Mouse (Mus musculus): ENCODE measurements around the gene Usp22. TPM values are rescaled to one million over a fixed set of nuclear protein-coding genes. Genes with fewer than 3 reads are reported as not detected.

Usp22 gene
- total RNA-seq, 1 experiment from 2014 or later = 71.2 TPM

DNA sequence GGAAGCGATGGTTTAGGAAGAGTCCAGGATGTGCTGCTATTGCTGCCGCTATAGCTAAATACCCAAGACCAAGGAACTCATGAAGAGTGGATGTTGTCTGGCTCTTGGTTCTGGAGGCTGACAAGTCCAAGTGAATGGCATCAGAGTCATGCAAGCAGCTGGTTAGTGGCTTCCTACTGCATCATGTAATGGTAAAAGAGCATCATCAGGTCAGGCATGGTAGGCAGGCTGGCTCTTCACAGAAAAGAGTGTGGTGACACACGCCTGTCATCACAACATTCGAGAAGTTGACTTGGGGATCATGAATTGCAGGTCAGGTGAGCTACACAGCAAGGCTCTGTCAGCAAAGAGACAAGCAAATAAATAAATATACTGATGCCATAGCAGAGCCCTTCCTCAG, 63.4 kb downstream of the Usp22 start:
- ATAC-seq (replicated peaks; ENCODE audit: low read depth, poor library complexity, severe bottlenecking) = no peak

DNA sequence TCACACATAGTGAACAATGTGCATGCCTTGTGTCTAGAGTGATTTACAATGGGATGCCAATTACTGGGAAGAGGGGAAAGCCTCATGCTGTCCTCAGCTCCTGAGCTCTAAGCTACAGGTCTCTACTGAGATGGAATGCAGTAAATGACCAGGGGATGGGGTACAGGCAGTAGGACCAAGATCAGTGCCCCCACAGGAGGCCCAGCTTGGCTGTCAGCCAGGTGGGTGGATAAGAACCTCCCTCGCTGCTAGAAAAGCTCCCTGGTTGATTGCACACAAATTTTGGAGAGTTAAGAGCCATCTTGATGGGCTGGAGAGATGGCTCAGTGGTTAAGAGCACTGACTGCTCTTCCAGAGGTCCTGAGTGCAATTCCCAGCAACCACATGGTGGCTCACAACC, 63.9 kb downstream of the Usp22 start:
- ATAC-seq (replicated peaks; ENCODE audit: low read depth, poor library complexity, severe bottlenecking) = no peak

DNA sequence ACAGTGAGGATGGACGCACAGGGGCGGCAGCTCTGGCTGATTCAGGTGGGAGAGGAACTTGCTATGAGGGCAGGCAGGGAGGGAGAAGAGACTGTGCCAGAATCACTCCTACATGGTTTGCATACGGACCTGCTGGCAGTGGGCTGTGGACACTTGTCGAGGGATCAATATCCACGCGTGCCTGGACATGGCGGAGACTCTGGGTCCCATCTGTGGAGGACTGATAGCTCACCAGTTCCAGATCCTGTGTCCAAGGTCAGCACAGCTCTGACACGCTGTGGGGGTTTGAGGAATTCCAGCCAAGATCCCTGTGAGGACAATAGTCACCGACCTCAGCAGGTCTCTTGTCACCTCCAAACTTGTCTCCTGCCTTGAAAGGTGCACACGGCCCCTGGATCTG, 64.7 kb downstream of the Usp22 start:
- no peak for ATAC-seq (replicated peaks; ENCODE audit: low read depth, poor library complexity, severe bottlenecking)

DNA sequence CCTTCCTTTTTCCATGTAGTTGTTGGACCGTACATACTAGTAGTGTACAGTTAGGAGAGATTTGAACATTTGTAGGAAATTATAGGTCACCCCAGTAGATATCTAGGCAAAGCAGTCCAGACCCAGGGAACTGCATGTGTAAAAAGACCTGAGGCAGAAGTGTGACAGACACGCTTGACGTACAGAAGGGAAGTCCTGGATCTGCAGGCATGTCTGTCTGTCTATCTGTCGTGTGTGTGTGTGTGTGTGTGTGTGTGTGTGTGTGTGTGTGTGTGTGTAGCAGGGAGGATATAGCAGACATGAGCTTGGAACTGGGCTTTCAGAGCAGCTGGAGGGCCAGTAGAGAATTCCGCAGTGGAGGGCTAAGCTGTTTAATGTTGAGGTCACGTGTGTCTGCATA, 65.1 kb downstream of the Usp22 start:
- ATAC-seq (replicated peaks; ENCODE audit: low read depth, poor library complexity, severe bottlenecking) = no peak

DNA sequence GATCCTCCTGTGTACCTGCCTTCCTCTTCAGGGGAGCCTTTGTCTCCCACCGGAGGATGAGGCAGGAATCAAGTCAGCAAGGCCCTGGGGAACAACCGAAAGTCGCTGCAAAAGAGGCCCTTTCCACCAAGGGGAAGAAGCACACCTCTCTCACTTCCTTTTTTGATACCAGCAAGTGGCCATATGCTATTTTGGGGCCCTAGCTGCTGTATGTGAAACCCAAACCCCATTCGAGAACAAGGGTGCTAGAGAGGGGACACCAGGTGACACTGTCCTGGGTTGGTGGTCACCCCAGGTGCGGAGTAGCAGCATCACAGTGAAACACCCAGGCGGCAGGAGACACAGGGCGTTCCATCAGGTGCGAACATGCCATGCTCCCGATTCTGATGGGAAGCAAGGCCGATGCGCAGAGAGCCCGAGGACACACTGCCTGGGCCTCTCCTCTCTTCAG, 65.9 kb downstream of the Usp22 start:
- ATAC-seq (replicated peaks; ENCODE audit: low read depth, poor library complexity, severe bottlenecking) = peak; percentile 45

DNA sequence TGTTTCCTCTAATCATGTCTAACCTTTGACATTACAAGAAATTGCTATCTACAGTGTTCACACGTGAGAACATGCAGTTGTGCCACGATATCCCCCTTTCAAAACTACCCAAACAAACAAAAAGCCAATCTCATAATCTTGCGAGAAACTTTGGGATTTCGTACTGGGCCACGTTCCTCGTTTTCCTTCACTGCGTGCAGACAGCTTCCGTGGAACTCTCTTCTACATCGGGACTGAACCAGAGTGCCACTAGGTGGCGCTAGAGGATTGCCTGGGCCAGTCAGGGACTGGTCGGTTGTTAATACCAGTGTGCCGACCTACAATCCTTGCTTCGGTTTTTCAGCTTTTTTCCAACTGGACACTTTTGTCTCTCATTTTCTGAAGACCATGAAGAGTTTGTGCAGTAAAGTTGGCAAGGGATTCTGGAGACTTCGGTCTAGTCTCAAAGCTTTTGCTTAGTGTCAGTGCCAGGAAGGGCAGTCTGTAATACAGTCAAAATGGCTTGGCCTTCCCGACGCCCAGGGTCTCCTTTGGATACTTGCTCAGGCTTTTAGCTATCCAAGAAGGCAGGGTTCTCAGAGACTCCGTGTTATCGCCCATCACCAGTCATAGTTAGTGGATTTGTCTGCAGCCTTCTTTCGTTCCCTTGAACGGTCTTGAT, 70.5 kb downstream of the Usp22 start:
- ATAC-seq (replicated peaks; ENCODE audit: low read depth, poor library complexity, severe bottlenecking) = peak; percentile 95

DNA sequence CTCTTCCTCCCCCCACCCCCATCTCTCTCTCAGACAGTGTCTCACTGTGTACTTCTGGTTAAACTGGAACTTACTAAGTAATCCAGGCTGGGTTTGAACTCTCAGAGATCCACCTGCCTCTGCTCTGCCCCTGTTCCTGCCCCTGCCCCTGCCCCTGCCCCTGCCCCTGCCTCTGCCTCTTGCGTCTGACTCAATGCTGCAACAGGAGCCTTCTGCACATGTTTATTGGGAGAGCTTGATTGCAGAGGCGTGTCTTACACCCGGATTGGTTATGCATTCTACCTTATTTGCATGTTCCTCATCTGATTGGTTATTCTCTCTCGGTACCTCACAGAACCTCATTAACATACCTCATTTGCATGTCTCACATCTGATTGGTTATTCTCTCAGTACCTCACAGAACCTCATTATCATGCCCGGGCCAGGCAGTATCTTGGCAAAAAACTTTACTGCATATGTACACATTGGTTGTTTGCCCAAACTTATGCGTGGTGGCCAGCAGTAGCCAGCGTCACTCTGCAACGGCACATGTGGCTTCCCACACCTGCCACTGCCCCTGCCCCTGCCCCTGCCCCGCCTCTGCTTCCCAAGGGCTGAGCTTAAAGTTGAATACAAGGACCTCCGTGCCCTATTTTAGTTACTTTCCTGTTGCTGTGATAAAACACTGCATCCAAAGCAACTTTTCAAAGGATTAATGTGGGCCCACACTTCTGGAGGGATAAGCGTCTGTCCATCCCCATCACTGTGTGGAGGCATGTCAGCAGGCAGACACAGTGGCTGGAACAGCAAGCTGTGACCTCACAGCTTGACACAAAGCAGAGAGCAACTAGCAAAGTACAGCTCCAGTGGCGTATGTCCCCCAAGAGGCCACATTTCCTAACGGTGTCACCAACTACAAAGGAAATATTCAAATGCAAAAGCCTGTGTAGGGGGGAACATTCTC, 72.2 kb downstream of the Usp22 start:
- ATAC-seq (replicated peaks; ENCODE audit: low read depth, poor library complexity, severe bottlenecking) = no peak

Other genes with a start within 250 kb of the Usp22 start
- gene Map2k3, start 243.0 kb downstream of the Usp22 start, total RNA-seq (2017) = 18.3 and 21.3 TPM in 2 replicates
- gene Kcnj12, start 152.5 kb downstream of the Usp22 start, total RNA-seq (2017) = not detected in 2 replicates
- 64.8 and 72.9 TPM in 2 replicates for gene Tnfrsf13b, start 48.3 kb downstream of the Usp22 start, total RNA-seq (2017)
- gene Aldh3a1, start 32.5 kb upstream of the Usp22 start, total RNA-seq (2017) = not detected in 2 replicates
- 14.5 and 37.3 TPM in 2 replicates for gene Aldh3a2, start 92.4 kb upstream of the Usp22 start, total RNA-seq (2017)
- not detected in 2 replicates for gene Slc47a2, start 167.8 kb upstream of the Usp22 start, total RNA-seq (2017)
- gene Slc47a1, start 203.3 kb upstream of the Usp22 start, total RNA-seq (2017) = not detected in 2 replicates